Mouse (Mus musculus): ENCODE results near the gene Thada. TPM values are rescaled to one million over a fixed set of nuclear protein-coding genes. Genes with fewer than 3 reads are reported as not detected.

The Thada gene
- polyA plus RNA-seq, 1 experiment from 2014 or later, result 7.8 TPM

- Histone ChIP-seq H3K4me1 (peaks cover 70% of the 10 kb centered on the region), H3K27me3 (replicated peaks) (no peaks in the 10 kb centered on the region), H3K36me3 (peaks cover 20% of the 10 kb centered on the region), H3K4me3 (peak overlapping the region; percentile 55), H3K9me3 (replicated peaks) (no peaks in the 10 kb centered on the region), H3K9ac (peak overlapping the region; percentile 63), H3K4me2 (peak overlapping the region; percentile 79), H3K27ac (peak overlapping the region; percentile 88)
- 12% methylated on average over 18 of the region's 18 CpGs for WGBS (ENCODE audit: insufficient replicate concordance)
- ATAC-seq, result 0 out of 2 replicates have a peak, but pooled peaks have one; percentile 5
Observed at GRCm38 (mm10) chr17:84181502-84182310, 284.3 kb downstream of the Thada start.

GRCm38 (mm10) chr17:84180715-84181501 is 285.1 kb downstream of the Thada start:
- Histone ChIP-seq H3K9ac (peak overlapping the region; percentile 63), H3K4me2 (peak overlapping the region; percentile 79), H3K4me3 (peak overlapping the region; percentile 55), H3K9me3 (replicated peaks) (no peaks in the 10 kb centered on the region), H3K4me1 (peaks cover 71% of the 10 kb centered on the region), H3K27ac (peak overlapping the region; percentile 88), H3K27me3 (replicated peaks) (no peaks in the 10 kb centered on the region), H3K36me3 (peaks cover 12% of the 10 kb centered on the region)
- WGBS (ENCODE audit: insufficient replicate concordance), result 8% methylated on average over 11 of the region's 11 CpGs
- peak; percentile 56 for ATAC-seq

GRCm38 (mm10) chr17:84179973-84180365 is 286.0 kb downstream of the Thada start:
- Histone ChIP-seq H3K4me2 (peak overlapping the region; percentile 79; the same call in 1 of the 2 replicates), H3K9ac (peak overlapping the region; percentile 55), H3K4me3 (no peak overlapping the region), H3K36me3 (peaks cover 8% of the 10 kb centered on the region), H3K4me1 (peaks cover 72% of the 10 kb centered on the region), H3K27me3 (replicated peaks) (no peaks in the 10 kb centered on the region), H3K27ac (peak overlapping the region; percentile 88), H3K9me3 (replicated peaks) (peaks cover 6% of the 10 kb centered on the region; the same call in 1 of the 2 replicates)
- WGBS (ENCODE audit: insufficient replicate concordance), result 70% methylated on average over 4 of the region's 4 CpGs
- ATAC-seq, result no peak

GRCm38 (mm10) chr17:84179026-84179972 is 286.7 kb downstream of the Thada start:
- Histone ChIP-seq H3K27me3 (replicated peaks) (no peaks in the 10 kb centered on the region), H3K9me3 (replicated peaks) (peaks cover 7% of the 10 kb centered on the region; the same call in 1 of the 2 replicates), H3K36me3 (peaks cover 5% of the 10 kb centered on the region), H3K9ac (no peak overlapping the region), H3K4me2 (no peak overlapping the region), H3K27ac (peak overlapping the region; percentile 88), H3K4me1 (peaks cover 72% of the 10 kb centered on the region), H3K4me3 (no peak overlapping the region)
- WGBS (ENCODE audit: insufficient replicate concordance), result 75% methylated on average over 17 of the region's 17 CpGs
- no peak for ATAC-seq

- 34% methylated on average over 8 of the region's 8 CpGs for WGBS (ENCODE audit: insufficient replicate concordance)
- Histone ChIP-seq H3K27me3 (replicated peaks) (no peaks in the 10 kb centered on the region), H3K9me3 (replicated peaks) (peaks cover 7% of the 10 kb centered on the region; the same call in 1 of the 2 replicates), H3K9ac (peak overlapping the region; percentile 19; the same call in 1 of the 2 replicates), H3K36me3 (peaks cover 5% of the 10 kb centered on the region), H3K27ac (peak overlapping the region; percentile 69), H3K4me3 (no peak overlapping the region), H3K4me1 (peaks cover 60% of the 10 kb centered on the region), H3K4me2 (no peak overlapping the region)
- no peak for ATAC-seq
Observed at GRCm38 (mm10) chr17:84177481-84177880, 288.5 kb downstream of the Thada start.

- 80% methylated on average over 7 of the region's 7 CpGs for WGBS (ENCODE audit: insufficient replicate concordance)
- no peak for ATAC-seq
- Histone ChIP-seq H3K27me3 (replicated peaks) (no peaks in the 10 kb centered on the region), H3K27ac (no peak overlapping the region; the same call in 1 of the 2 replicates), H3K36me3 (peaks cover 5% of the 10 kb centered on the region), H3K4me2 (no peak overlapping the region), H3K9me3 (replicated peaks) (peaks cover 7% of the 10 kb centered on the region; the same call in 1 of the 2 replicates), H3K9ac (no peak overlapping the region), H3K4me1 (peaks cover 49% of the 10 kb centered on the region), H3K4me3 (no peak overlapping the region)
Observed at GRCm38 (mm10) chr17:84176446-84176845, 289.6 kb downstream of the Thada start.

GRCm38 (mm10) chr17:84175196-84175595 is 290.8 kb downstream of the Thada start:
- H3K4me1 ChIP-seq, result peaks cover 37% of the 10 kb centered on the region
- peaks cover 7% of the 10 kb centered on the region; the same call in 1 of the 2 replicates for H3K9me3 ChIP-seq (replicated peaks)
- no peak overlapping the region for H3K9ac ChIP-seq
- 94% methylated on average over 17 of the region's 17 CpGs for WGBS (ENCODE audit: insufficient replicate concordance)
- peaks cover 5% of the 10 kb centered on the region for H3K36me3 ChIP-seq
- no peak overlapping the region for H3K4me3 ChIP-seq
- ATAC-seq, result no peak
- no peak overlapping the region for H3K27ac ChIP-seq
- H3K4me2 ChIP-seq, result no peak overlapping the region
- no peaks in the 10 kb centered on the region for H3K27me3 ChIP-seq (replicated peaks)

- no peak overlapping the region for H3K4me2 ChIP-seq
- H3K4me3 ChIP-seq, result no peak overlapping the region
- H3K36me3 ChIP-seq, result no peaks in the 10 kb centered on the region
- peaks cover 19% of the 10 kb centered on the region for H3K4me1 ChIP-seq
- WGBS (ENCODE audit: insufficient replicate concordance), result 64% methylated on average over 4 of the region's 4 CpGs
- ATAC-seq, result peak; percentile 55; the same call in 1 of the 2 replicates
- no peaks in the 10 kb centered on the region for H3K27me3 ChIP-seq (replicated peaks)
- H3K27ac ChIP-seq, result no peak overlapping the region
- no peak overlapping the region for H3K9ac ChIP-seq
- H3K9me3 ChIP-seq (replicated peaks), result no peaks in the 10 kb centered on the region
Observed at GRCm38 (mm10) chr17:84167377-84167776, 298.6 kb downstream of the Thada start.

- ATAC-seq, result no peak
Observed at GRCm38 (mm10) chr17:84166135-84166860, 299.7 kb downstream of the Thada start.

GRCm38 (mm10) chr17:84165735-84166134 is 300.3 kb downstream of the Thada start:
- no peaks in the 10 kb centered on the region for H3K36me3 ChIP-seq
- no peak overlapping the region for H3K4me3 ChIP-seq
- WGBS (ENCODE audit: insufficient replicate concordance), result 80% methylated on average over 3 of the region's 3 CpGs
- no peak overlapping the region for H3K27ac ChIP-seq
- no peak overlapping the region for H3K9ac ChIP-seq
- H3K4me2 ChIP-seq, result no peak overlapping the region
- no peak for ATAC-seq
- peaks cover 36% of the 10 kb centered on the region for H3K4me1 ChIP-seq
- H3K9me3 ChIP-seq (replicated peaks), result no peaks in the 10 kb centered on the region
- H3K27me3 ChIP-seq (replicated peaks), result no peaks in the 10 kb centered on the region

More at GRCm38 (mm10) chr17:84166135-84166860, 299.7 kb downstream of the Thada start:
- Histone ChIP-seq H3K36me3 (no peaks in the 10 kb centered on the region), H3K4me1 (peaks cover 30% of the 10 kb centered on the region), H3K27ac (no peak overlapping the region), H3K9ac (no peak overlapping the region), H3K27me3 (replicated peaks) (no peaks in the 10 kb centered on the region), H3K4me2 (no peak overlapping the region), H3K4me3 (no peak overlapping the region), H3K9me3 (replicated peaks) (no peaks in the 10 kb centered on the region)
- WGBS (ENCODE audit: insufficient replicate concordance), result 72% methylated on average over 9 of the region's 9 CpGs

All from liver, embryonic 12.5 days (tissue).